Mouse (Mus musculus): ENCODE results near the gene Zfp36. TPM values are rescaled to one million over a fixed set of nuclear protein-coding genes. Genes with fewer than 3 reads are reported as not detected.

Zfp36 gene
- polyA plus RNA-seq (2012; rRNA removed) = 66.9 and 93.6 TPM in 2 replicates

DNA sequence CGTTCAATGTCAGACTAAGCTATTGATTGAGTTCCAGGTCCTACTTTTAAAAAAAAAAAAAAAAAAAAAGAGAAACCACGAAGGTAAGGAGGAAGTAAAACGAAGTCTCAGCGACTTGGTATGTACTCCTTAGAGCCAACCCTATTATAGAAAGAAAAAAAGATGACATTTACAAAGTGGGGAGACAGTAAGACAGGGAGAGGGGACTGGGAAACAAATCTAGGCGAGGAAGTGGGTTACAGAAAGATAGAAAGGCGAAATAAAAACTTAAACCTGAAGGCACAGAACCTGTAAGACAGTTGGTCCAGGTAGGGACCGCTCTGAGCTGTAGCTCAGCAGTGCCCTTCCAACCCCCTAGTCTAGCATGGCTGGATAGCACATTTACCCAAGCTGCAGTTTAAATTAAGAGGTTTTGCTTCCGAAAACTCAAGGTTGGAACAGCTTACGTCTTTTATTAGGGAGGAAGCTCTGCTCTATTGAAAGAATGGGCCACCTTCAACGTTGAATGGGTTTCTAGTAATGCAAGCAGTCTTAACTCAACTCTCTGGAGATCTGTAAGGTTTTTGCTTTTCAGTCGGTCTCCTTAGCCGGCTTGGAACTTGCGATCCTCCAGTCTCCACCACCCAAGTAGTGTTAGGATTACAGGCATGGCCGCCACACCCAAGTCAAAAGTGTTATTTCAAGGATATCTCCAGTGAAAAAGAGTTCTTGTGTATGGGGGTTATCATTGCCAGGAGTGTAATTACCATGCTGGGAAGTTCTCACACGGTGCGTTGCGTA is at the start of gene Zfp36:
TSS of gene Zfp36 (minus strand) at position 17 of the 780 bp plus-strand sequence.

DNA sequence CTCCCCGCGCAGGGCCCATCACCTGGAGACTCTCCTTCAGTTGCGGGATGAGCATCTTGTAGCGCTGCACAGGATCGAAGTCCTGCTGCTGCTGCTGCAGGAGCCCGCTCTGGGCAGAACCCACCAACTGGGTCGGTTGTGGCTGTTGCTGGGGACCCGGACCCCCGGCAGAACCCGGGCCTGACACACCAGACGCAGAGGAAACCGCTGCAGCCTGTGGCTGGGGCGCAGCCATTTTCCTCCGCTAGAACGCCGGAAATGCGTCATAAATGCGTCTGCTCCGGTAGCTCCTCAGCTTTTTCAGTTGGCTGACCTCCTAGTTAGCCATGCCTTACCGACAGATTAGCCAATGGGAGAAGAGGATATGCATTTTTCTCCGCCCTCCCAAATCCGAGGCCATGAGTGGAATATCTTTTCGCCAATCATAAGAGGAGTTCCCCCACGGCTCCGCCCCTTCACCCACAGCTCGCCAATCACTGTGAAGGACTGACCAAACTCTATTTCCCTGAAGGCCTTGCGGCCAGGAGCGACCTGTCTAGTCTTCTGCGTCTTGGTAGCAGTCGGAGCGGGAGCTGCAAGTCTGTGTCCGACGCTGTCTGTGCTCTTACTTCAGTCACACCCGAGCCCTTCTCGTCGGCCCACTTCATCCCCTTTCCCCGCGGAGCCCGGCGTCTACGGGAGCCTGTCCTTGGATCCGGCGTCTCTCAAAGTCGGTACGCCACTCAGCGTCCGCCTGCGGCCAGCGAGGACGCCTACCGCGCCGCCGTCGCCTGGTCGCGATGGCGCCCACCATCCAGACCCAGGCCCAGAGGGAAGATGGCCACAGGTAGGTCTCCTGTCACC is 12.6 kb upstream of the Zfp36 start, which contains the start of the genes Med29 and Paf1:
TSS of gene Med29 (minus strand) at position 280 of the 843 bp plus-strand sequence.
TSS of gene Paf1 (plus strand) at position 523 of the 843 bp plus-strand sequence.

GRCm38 (mm10) chr7:28372251-28373108 is 7.6 kb downstream of the Zfp36 start, which contains the start of gene Plekhg2:
Gene Plekhg2, minus strand, starts transcription at chr7:28372599.

GRCm38 (mm10) chr7:28350155-28350883 is 29.7 kb downstream of the Zfp36 start, which contains the start of gene Rps16:
Gene Rps16, plus strand, starts transcription at chr7:28350652.

DNA sequence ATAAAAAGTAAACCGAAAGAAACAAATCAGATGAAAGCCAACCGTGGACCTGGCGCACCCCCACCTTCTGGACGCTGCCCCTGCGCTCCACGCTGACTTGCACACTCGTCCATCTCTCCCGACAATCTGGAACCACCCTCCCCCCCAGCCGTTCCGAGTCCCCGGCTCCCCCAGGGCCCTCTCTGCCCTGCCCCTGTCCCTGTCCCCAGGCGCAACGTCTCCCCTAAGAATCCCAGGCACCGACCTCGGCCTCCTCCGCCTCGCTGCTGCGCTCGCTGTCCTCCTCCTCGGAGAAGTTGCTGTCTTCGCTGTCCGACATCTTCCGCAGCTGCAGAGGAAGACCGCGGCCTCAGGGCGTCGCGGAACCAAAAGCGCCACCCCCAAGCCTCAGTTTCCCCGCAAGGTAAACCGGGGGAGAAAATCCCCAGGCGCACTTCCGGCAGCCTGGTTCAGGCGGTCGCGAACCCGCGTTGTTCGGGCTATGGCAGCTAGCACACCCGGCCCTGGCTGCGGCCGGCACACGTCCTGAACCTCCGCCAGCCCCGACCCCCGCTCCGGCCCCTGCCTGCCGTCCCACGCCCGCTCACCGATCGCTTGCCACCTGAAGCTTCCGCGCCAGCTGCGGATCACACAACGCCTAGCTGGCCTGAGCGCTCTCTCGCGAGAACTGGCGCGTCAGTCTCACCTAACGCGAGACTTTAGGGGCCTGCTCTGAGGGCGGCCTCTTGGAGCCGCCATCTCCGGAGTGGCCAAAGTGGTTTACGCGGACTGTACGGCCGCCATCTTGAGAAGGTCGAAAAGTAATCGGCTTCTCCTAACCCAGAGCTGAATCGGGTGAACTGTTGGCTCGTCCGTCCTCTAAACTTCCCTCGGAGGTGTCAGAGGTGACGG is 41.7 kb downstream of the Zfp36 start, which contains the start of gene Supt5:
TSS of gene Supt5 (minus strand) at position 639 of the 891 bp plus-strand sequence.

Other genes with a start within 250 kb of the Zfp36 start
- 25.7 and 29.3 TPM in 2 replicates for gene Fbl, start 210.5 kb downstream of the Zfp36 start, polyA plus RNA-seq (2012; rRNA removed)
- gene Dyrk1b, start 200.8 kb downstream of the Zfp36 start, polyA plus RNA-seq (2012; rRNA removed) = 38.3 and 38.8 TPM in 2 replicates
- gene Eid2, start 112.4 kb downstream of the Zfp36 start, polyA plus RNA-seq (2012; rRNA removed) = 6.1 and 6.9 TPM in 2 replicates
- 9.7 and 11.1 TPM in 2 replicates for gene Eid2b, start 102.5 kb downstream of the Zfp36 start, polyA plus RNA-seq (2012; rRNA removed)
- 0.12 TPM in 1 of 2 replicates, not detected in the other for gene Selenov, start 89.1 kb downstream of the Zfp36 start, polyA plus RNA-seq (2012; rRNA removed)
- gene Dll3, start 78.0 kb downstream of the Zfp36 start, polyA plus RNA-seq (2012; rRNA removed) = 0.59 and 0.84 TPM in 2 replicates
- gene Timm50, start 68.2 kb downstream of the Zfp36 start, polyA plus RNA-seq (2012; rRNA removed) = 64.2 and 71.4 TPM in 2 replicates
- gene Supt5, start 41.5 kb downstream of the Zfp36 start, polyA plus RNA-seq (2012; rRNA removed) = 99.8 and 106 TPM in 2 replicates
- gene Rps16, start 29.6 kb downstream of the Zfp36 start, polyA plus RNA-seq (2012; rRNA removed) = 1,165 and 1,439 TPM in 2 replicates
- gene Plekhg2, start 7.7 kb downstream of the Zfp36 start, polyA plus RNA-seq (2012; rRNA removed) = 24.4 and 27.5 TPM in 2 replicates
- 46.6 and 48.5 TPM in 2 replicates for gene Med29, start 12.5 kb upstream of the Zfp36 start, polyA plus RNA-seq (2012; rRNA removed)
- 77.0 and 82.7 TPM in 2 replicates for gene Paf1, start 12.7 kb upstream of the Zfp36 start, polyA plus RNA-seq (2012; rRNA removed)
- gene Gmfg, start 57.2 kb upstream of the Zfp36 start, polyA plus RNA-seq (2012; rRNA removed) = 7.5 and 12.5 TPM in 2 replicates
- 5.8 and 6.1 TPM in 2 replicates for gene Lrfn1, start 71.7 kb upstream of the Zfp36 start, polyA plus RNA-seq (2012; rRNA removed)
- gene Ifnl2, start 130.2 kb upstream of the Zfp36 start, polyA plus RNA-seq (2012; rRNA removed) = not detected in 2 replicates
- not detected in 2 replicates for gene Ifnl3, start 142.6 kb upstream of the Zfp36 start, polyA plus RNA-seq (2012; rRNA removed)
- 4,353 and 7,367 TPM in 2 replicates for gene Sycn, start 160.6 kb upstream of the Zfp36 start, polyA plus RNA-seq (2012; rRNA removed)
- 4.8 and 11.5 TPM in 2 replicates for gene Nccrp1, start 167.0 kb upstream of the Zfp36 start, polyA plus RNA-seq (2012; rRNA removed)
- 99.8 and 116 TPM in 2 replicates for gene Samd4b, start 217.9 kb upstream of the Zfp36 start, polyA plus RNA-seq (2012; rRNA removed)
- 106 and 117 TPM in 2 replicates for gene Pak4, start 217.9 kb upstream of the Zfp36 start, polyA plus RNA-seq (2012; rRNA removed)

All from colon, adult 2 months (tissue).